Mouse (Mus musculus) forebrain, embryonic 14.5 days (tissue): ENCODE measurements at regions not wholly inside any gene's neighbourhood (a gene's known extent, or its start where the extent isn't known, plus 50 kb on each side); places are given as distances from the start of the nearest gene placed in this dataset.
A peak's percentile ranks its signal among the peaks of the same experiment; 100 is the strongest.
"Not testable (repeated sequence)": the region's sequence is repeated elsewhere in the genome, so short reads cannot be mapped to it uniquely, and the experiment has no call there.

Source experiments
- ATAC-seq: fragments of 200-750 bp; cut with Nextera tagmentation; 2 replicates; pipeline ENCODE4 v1.8.0; 2017; ENCODE audit warnings: mild to moderate bottlenecking, moderate library complexity
- DNase-seq: peaks from one replicate; pipeline ENCODE4 v3.0.0-alpha.2; 2015; ENCODE audit warnings: low spot score
- H3K27ac ChIP-seq: fragments of 300-500 bp; sonication (generic); 2 replicates; pipeline ENCODE4 v1.5.1; 2014; ENCODE audit warnings: low read depth, mild to moderate bottlenecking, control low read depth, low read length, moderate library complexity
- H3K27me3 ChIP-seq: fragments of 300-500 bp; sonication (generic); replicated peaks from 2 replicates; pipeline ENCODE4 v1.6.1; 2014; ENCODE audit warnings: low read length, control low read depth, mixed read lengths; ENCODE audit not compliant: control insufficient read depth, insufficient read depth
- H3K36me3 ChIP-seq: fragments of 300-500 bp; sonication (generic); 2 replicates; pipeline ENCODE4 v1.6.1; 2014; ENCODE audit warnings: low read length, control low read depth; ENCODE audit not compliant: control insufficient read depth, insufficient read depth
- H3K4me1 ChIP-seq: fragments of 300-500 bp; sonication (generic); 2 replicates; pipeline ENCODE4 v1.6.1; 2014; ENCODE audit warnings: antibody characterized with exemption, low read length, control low read depth; ENCODE audit not compliant: control insufficient read depth, insufficient read depth
- H3K4me2 ChIP-seq: fragments of 300-500 bp; sonication (generic); 2 replicates; pipeline ENCODE4 v1.6.1; 2014; ENCODE audit warnings: mild to moderate bottlenecking, control low read depth, low read length
- H3K4me3 ChIP-seq: fragments of 300-500 bp; sonication (generic); 2 replicates; pipeline ENCODE4 v1.5.1; 2014; ENCODE audit warnings: low read depth, low read length, control low read depth
- H3K9ac ChIP-seq: fragments of 300-500 bp; sonication (generic); 2 replicates; pipeline ENCODE4 v1.6.1; 2014; ENCODE audit warnings: mild to moderate bottlenecking, low read length, control low read depth, moderate library complexity
- H3K9me3 ChIP-seq: fragments of 300-500 bp; sonication (generic); replicated peaks from 2 replicates; pipeline ENCODE4 v1.6.1; 2016; ENCODE audit warnings: low read length, control low read depth, mixed read lengths; ENCODE audit not compliant: control insufficient read depth
- WGBS: fragments of 180-500 bp; shearing (Covaris S2); extraction: QIAGEN DNeasy Blood & Tissue Kit; methylation state at CpG from one replicate; pipeline ENCODE4 v1.1.7; 2014; 5-methylcytosine and 5-hydroxymethylcytosine counted together

DNA sequence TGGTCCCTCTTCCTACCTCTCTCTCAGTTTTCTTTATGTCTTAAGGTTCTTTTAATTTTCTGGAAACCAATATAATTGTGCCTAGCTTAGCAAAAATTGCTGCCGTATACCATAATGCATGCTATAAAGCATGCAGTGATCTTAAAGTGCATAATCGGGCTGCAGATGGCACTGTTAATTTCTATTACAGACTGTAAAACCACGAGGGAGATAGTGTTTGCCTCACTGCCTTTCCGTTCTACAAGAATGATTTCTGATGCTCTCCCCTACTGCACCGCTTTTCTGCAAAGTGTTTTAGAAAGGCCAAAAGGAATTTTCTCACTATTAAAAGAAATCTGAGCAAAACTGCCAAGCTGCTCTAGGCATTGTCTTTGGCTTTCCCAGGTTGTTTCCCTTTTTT lies 357.6 kb downstream of the Tusc1 start:
- no peaks in the 10 kb centered on the region for H3K9me3 ChIP-seq
- ATAC-seq = no peak
- DNase-seq = peak; percentile 11
- H3K27ac ChIP-seq = no peak overlapping the region
- H3K9ac ChIP-seq = no peak overlapping the region
- H3K27me3 ChIP-seq = no peaks in the 10 kb centered on the region
- no peaks in the 10 kb centered on the region for H3K36me3 ChIP-seq
- WGBS = 80% methylated on average over 5 of the region's 5 CpGs
- no peak overlapping the region for H3K4me2 ChIP-seq
- no peaks in the 10 kb centered on the region for H3K4me1 ChIP-seq
- H3K4me3 ChIP-seq = no peak overlapping the region

DNA sequence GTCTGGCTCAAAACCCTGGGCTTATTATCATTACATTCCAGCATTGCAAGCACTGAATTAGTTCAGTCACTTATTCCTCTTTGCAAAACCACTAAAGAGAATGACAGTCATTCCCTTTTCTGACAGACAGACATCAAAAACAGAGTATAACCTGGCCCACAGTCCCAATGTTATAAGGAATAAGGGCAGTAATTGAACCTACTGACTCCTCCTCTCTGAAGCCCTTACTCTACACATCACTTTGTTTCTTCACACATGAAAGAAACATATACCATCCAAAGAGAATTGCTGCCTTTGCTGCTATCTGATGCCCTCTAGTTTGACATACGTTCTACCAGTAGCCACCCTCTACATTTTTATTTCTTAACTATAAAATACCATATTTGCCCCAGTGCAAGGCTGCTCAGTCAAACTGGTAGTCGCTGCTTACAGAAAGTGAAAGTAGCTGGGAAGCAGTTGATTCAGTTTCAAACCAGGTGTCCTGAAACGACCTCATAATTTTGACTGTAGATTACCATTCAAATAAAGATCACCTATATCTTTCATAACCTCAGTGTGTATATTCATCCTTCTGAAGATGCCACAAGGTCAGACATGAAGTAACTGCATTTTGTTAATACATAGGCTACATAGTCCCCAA lies 393.1 kb downstream of the Tusc1 start:
- Histone ChIP-seq H3K9me3 (no peaks in the 10 kb centered on the region), H3K4me3 (no peak overlapping the region), H3K36me3 (no peaks in the 10 kb centered on the region), H3K27ac (no peak overlapping the region), H3K4me1 (no peaks in the 10 kb centered on the region), H3K9ac (no peak overlapping the region), H3K27me3 (no peaks in the 10 kb centered on the region), H3K4me2 (no peak overlapping the region)
- WGBS = 88% methylated on average over 3 of the region's 3 CpGs
- no peak for ATAC-seq
- DNase-seq = no peak

DNA sequence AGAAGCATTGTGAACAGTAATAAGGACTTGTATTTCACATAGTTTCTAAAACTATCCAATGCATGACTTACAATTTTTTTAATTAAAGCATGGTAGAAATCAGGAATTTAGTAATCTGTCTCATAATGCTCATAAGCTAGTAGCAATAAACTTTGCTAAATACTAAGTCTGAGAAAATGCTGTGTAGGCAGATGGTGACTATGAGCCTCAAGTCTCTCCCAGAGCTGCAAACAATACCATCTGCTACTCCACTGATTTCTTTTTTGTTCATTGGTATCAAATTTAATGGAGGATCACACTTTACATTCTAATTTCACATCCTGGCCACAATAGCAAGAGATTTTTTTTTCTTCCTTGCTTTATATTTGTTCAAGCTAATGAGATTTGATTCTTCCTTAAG lies 404.0 kb downstream of the Tusc1 start:
- Histone ChIP-seq H3K4me2 (no peak overlapping the region), H3K36me3 (no peaks in the 10 kb centered on the region), H3K27me3 (no peaks in the 10 kb centered on the region), H3K27ac (no peak overlapping the region), H3K4me1 (no peaks in the 10 kb centered on the region), H3K9ac (no peak overlapping the region), H3K9me3 (no peaks in the 10 kb centered on the region), H3K4me3 (no peak overlapping the region)
- DNase-seq = peak; percentile 22
- ATAC-seq = no peak

DNA sequence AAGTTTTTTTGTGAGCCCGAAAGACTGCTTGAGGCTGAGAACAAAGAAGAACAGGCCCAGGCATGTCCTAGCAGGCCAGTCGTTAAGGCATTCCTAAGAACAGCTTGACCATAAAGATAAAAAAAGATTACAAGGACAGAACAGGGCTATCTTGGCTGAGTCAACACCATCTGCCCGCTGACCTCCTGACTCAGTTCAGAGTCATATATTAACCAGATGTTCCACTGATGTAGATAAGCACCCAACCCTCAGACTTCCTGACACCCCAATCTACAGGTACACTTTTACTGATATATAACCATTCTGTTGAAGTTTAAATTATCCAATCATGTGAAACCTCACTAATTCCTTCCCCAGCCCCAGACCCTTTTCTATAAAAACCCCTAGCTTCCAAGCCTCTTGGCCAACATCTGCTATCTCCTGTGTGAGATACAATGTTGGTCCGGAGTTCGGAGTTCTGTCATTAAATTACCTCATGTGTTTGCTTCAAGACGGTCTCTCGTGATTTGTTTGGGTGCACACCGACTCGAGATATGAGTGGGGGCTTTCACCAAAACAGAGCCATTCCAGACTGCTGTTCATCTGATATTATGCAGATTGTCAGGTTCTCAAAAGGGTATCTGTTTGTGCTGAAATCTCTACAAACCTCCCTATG lies 413.8 kb downstream of the Tusc1 start:
- Histone ChIP-seq H3K4me1 (no peaks in the 10 kb centered on the region), H3K9me3 (no peaks in the 10 kb centered on the region), H3K4me3 (no peak overlapping the region), H3K9ac (no peak overlapping the region), H3K27ac (no peak overlapping the region), H3K27me3 (no peaks in the 10 kb centered on the region), H3K36me3 (no peaks in the 10 kb centered on the region), H3K4me2 (no peak overlapping the region)
- ATAC-seq (no peak), DNase-seq (no peak)
- WGBS = 91% methylated on average over 9 of the region's 9 CpGs

DNA sequence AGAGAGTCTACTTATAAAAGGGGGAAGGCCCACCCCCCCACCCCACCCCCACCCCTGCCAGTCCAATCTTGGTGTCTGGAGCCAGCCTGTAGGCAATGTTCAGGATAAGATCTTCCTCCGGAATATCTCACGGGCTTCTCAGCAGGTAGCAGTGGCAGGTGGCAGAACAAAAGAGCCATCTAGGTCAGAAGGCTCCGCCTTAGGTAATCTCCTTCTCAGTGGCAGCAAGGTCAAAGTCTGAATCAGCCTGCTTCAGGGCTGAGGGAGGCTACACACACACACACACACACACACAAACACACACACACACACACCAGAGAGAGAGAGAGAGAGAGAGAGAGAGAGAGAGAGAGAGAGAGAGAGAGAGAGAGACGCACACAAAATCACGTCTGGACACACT lies 431.8 kb downstream of the Tusc1 start:
- H3K27me3 ChIP-seq, H3K9me3 ChIP-seq, H3K9ac ChIP-seq, H3K36me3 ChIP-seq, H3K4me3 ChIP-seq, DNase-seq, H3K4me1 ChIP-seq, ATAC-seq, H3K4me2 ChIP-seq, H3K27ac ChIP-seq: not testable (repeated sequence)
- WGBS = 62% methylated on average over 5 of the region's 5 CpGs
